In genomic region chr17:17848988-17849387, GRCm38 (mm10) we compare ENCODE assay signal across 27 mouse cellular contexts. TPM values are rescaled to one million over a fixed set of nuclear protein-coding genes. Genes with fewer than 3 reads are reported as not detected.
A peak's percentile ranks its signal among the peaks of the same experiment; 100 is the strongest.
DNase-seq lines count a peak whose midpoint lies in the region; ATAC-seq and TF ChIP-seq lines count a peak whose summit lies in the region.
"Had no signal": no experiment of that assay in that cellular context is flagged by ENCODE, and none has a peak within 500 bp of the region (broad histone marks: within the 10 kb centered on the region; RNA-seq: fewer than 3 reads in every experiment).

No protein-coding gene starts in this region.

- H3K9ac ChIP-seq in liver, embryonic 13.5 days, result no peak overlapping the region
- H3K9ac ChIP-seq in stomach, postnatal 0 days (ENCODE audit: low read length), result no peak overlapping the region
- H3K9ac ChIP-seq: heart, embryonic 12.5 days; hindbrain, embryonic 14.5 days had no signal

- ATAC-seq in G1E (ENCODE audit: extremely low read depth, insufficient number of reproducible peaks, low FRiP score, poor library complexity, severe bottlenecking), result peak; percentile 85
- peak; percentile 81 for ATAC-seq in liver, embryonic 13.5 days (ENCODE audit: low read depth)
- ATAC-seq in megakaryocyte progenitor cell, adult 5-6 weeks (replicated peaks; ENCODE audit: poor library complexity), result peak; percentile 81
- no peak for ATAC-seq in stomach, postnatal 0 days (ENCODE audit: low FRiP score, low TSS enrichment)
- ATAC-seq: CD4-positive, CD25-positive, alpha-beta regulatory T cell, adult 4 months had no signal

- TF ChIP-seq EP300 in stomach, postnatal 0 days (optimal IDR thresholded peaks at IDR 0.05), result no peak

- peaks cover 7% of the 10 kb centered on the region; the same call in 1 of the 2 replicates for H3K4me1 ChIP-seq in G1E (ENCODE audit: insufficient read depth, low read depth, low read length)
- H3K4me1 ChIP-seq in liver, embryonic 13.5 days (replicated peaks), result peaks cover 3% of the 10 kb centered on the region; the same call in 1 of the 2 replicates
- no peaks in the 10 kb centered on the region for H3K4me1 ChIP-seq in stomach, postnatal 0 days (replicated peaks; ENCODE audit: control insufficient read depth, insufficient read depth)

- H3K27ac ChIP-seq in liver, embryonic 13.5 days, result no peak overlapping the region
- no peak overlapping the region for H3K27ac ChIP-seq in stomach, postnatal 0 days (replicated peaks)
- H3K27ac ChIP-seq: embryonic facial prominence, embryonic 10.5 days; forebrain, embryonic 10.5 days; gastrocnemius, adult 2 months; hindbrain, embryonic 10.5 days; hindbrain, embryonic 14.5 days had no signal

- peaks cover 3% of the 10 kb centered on the region for H3K27me3 ChIP-seq in G1E (ENCODE audit: insufficient read depth, low read length)
- H3K27me3 ChIP-seq in liver, embryonic 13.5 days, result peaks cover 26% of the 10 kb centered on the region
- no peaks in the 10 kb centered on the region for H3K27me3 ChIP-seq in stomach, postnatal 0 days (ENCODE audit: control insufficient read depth, insufficient read depth, low read length)

- no peaks in the 10 kb centered on the region for H3K36me3 ChIP-seq in G1E (replicated peaks)
- no peaks in the 10 kb centered on the region for H3K36me3 ChIP-seq in liver, embryonic 13.5 days
- no peaks in the 10 kb centered on the region for H3K36me3 ChIP-seq in stomach, postnatal 0 days (ENCODE audit: control insufficient read depth, insufficient read depth, low read length)
- H3K36me3 ChIP-seq: embryonic facial prominence, embryonic 10.5 days had no signal

- DNase-seq in G1E (ENCODE audit: low spot score) (no peak), MEL-GATA-1-ER (ENCODE audit: extremely low read depth, low read depth) (peak; percentile 85)
- DNase-seq in liver, embryonic 13.5 days, result no peak
- DNase-seq in kidney, postnatal 4 days, result no peak
- no peak for DNase-seq in stomach, postnatal 0 days (ENCODE audit: low spot score)
- DNase-seq in urinary bladder, postnatal 14 days (ENCODE audit: low spot score), result no peak
- DNase-seq: adrenal gland, adult 2 months; adrenal gland, postnatal 36 days; B cell, adult 2 months; cerebellum, adult 11-12 months; cerebellum, adult 9-10 months; cerebellum, postnatal 36 days; gastrocnemius, adult 2 months; gastrocnemius, postnatal 25 days had no signal

- no peaks in the 10 kb centered on the region for H3K9me3 ChIP-seq in G1E (replicated peaks)
- H3K9me3 ChIP-seq in liver, embryonic 13.5 days (replicated peaks), result no peaks in the 10 kb centered on the region
- H3K9me3 ChIP-seq in stomach, postnatal 0 days (ENCODE audit: control insufficient read depth, low read length), result no peaks in the 10 kb centered on the region
- H3K9me3 ChIP-seq: embryonic facial prominence, embryonic 10.5 days; forebrain, embryonic 10.5 days; heart, embryonic 12.5 days; hindbrain, embryonic 10.5 days had no signal

- H3K4me2 ChIP-seq in liver, embryonic 13.5 days, result no peak overlapping the region
- no peak overlapping the region for H3K4me2 ChIP-seq in stomach, postnatal 0 days (replicated peaks; ENCODE audit: low read depth)

- no peak overlapping the region for H3K4me3 ChIP-seq in G1E (ENCODE audit: low read depth, low read length)
- H3K4me3 ChIP-seq in liver, embryonic 13.5 days (replicated peaks), result no peak overlapping the region
- no peak overlapping the region for H3K4me3 ChIP-seq in stomach, postnatal 0 days (ENCODE audit: low read depth, low read length)
- H3K4me3 ChIP-seq: embryonic facial prominence, embryonic 10.5 days; forebrain, embryonic 10.5 days; gastrocnemius, adult 2 months; heart, embryonic 12.5 days; hindbrain, embryonic 10.5 days had no signal

- 21% methylated on average over 2 of the region's 2 CpGs for WGBS in liver, embryonic 13.5 days (ENCODE audit: insufficient replicate concordance)
- 67% methylated on average over 2 of the region's 2 CpGs for WGBS in stomach, postnatal 0 days

- no peak for TF ChIP-seq CTCF in G1E (IDR thresholded peaks at IDR 0.05; ENCODE audit: low read depth, low read length)
- TF ChIP-seq CTCF in stomach, postnatal 0 days (IDR thresholded peaks at IDR 0.05; ENCODE audit: low read depth), result no peak

RNA-seq across cellular contexts. Expression of gene Has1, which starts 6.0 kb away (rescaled TPM):
- not detected in 2 replicates for total RNA-seq in G1E (2014; fragmentation: Nextera tagmentation)
- total RNA-seq in G1E (2017), result 0.33 TPM in 1 of 2 replicates, not detected in the other
- polyA plus RNA-seq in G1E (2012), result not detected in 2 replicates
- polyA plus RNA-seq in liver, embryonic 13.5 days (2015; fragmentation: Nextera tagmentation; extraction: Ambion mirVana), result 0.05 TPM in 2 replicates
- not detected in 2 replicates for total RNA-seq in megakaryocyte progenitor cell, adult 5-6 weeks (2015)
- total RNA-seq in megakaryocyte progenitor cell, adult 5-6 weeks (2017), result not detected in 2 replicates
- polyA plus RNA-seq in stomach, postnatal 0 days (2015; fragmentation: Nextera tagmentation; extraction: Ambion mirVana), result 0.78 and 0.98 TPM in 2 replicates
- total RNA-seq: granulocyte monocyte progenitor cell, adult 5-6 weeks had no signal
- polyA plus RNA-seq: CD4-positive, CD25-positive, alpha-beta regulatory T cell, adult 4 months had no signal

RNA-seq across cellular contexts. Expression of gene Spaca6, which starts 22.0 kb away (rescaled TPM):
- total RNA-seq in G1E (2014; fragmentation: Nextera tagmentation) (19.9 and 32.0 TPM in 2 replicates), G1E (2017) (2.4 and 4.5 TPM in 2 replicates)
- 5.5 and 6.4 TPM in 2 replicates for polyA plus RNA-seq in G1E (2012)
- 3.1 and 3.4 TPM in 2 replicates for polyA plus RNA-seq in liver, embryonic 13.5 days (2015; fragmentation: Nextera tagmentation; extraction: Ambion mirVana)
- 1.1 and 3.4 TPM in 2 replicates for total RNA-seq in megakaryocyte progenitor cell, adult 5-6 weeks (2015)
- 1.0 and 1.5 TPM in 2 replicates for total RNA-seq in megakaryocyte progenitor cell, adult 5-6 weeks (2017)
- 7.9 and 8.2 TPM in 2 replicates for polyA plus RNA-seq in stomach, postnatal 0 days (2015; fragmentation: Nextera tagmentation; extraction: Ambion mirVana)

RNA-seq across cellular contexts. Expression of gene Fpr1, which starts 34.8 kb away (rescaled TPM):
- total RNA-seq in G1E (2014; fragmentation: Nextera tagmentation), result not detected in 2 replicates
- 0.27 TPM in 1 of 2 replicates, not detected in the other for total RNA-seq in G1E (2017)
- polyA plus RNA-seq in G1E (2012), result not detected in 2 replicates
- 1.9 and 2.3 TPM in 2 replicates for polyA plus RNA-seq in liver, embryonic 13.5 days (2015; fragmentation: Nextera tagmentation; extraction: Ambion mirVana)
- 1.8 and 2.3 TPM in 2 replicates for total RNA-seq in megakaryocyte progenitor cell, adult 5-6 weeks (2015)
- 1.4 and 1.5 TPM in 2 replicates for total RNA-seq in megakaryocyte progenitor cell, adult 5-6 weeks (2017)
- 0.36 and 0.59 TPM in 2 replicates for polyA plus RNA-seq in stomach, postnatal 0 days (2015; fragmentation: Nextera tagmentation; extraction: Ambion mirVana)
- total RNA-seq: adrenal gland, adult 2 months; adrenal gland, postnatal 36 days; gastrocnemius, adult 2 months; gastrocnemius, postnatal 25 days; heart, adult 8-10 months had no signal
- polyA plus RNA-seq: adrenal gland, adult 2 months; CD4-positive, CD25-positive, alpha-beta regulatory T cell, adult 4 months; embryonic facial prominence, embryonic 10.5 days; forebrain, embryonic 10.5 days; forebrain, embryonic 14.5 days; heart, embryonic 12.5 days; hindbrain, embryonic 10.5 days; hindbrain, embryonic 14.5 days had no signal

RNA-seq across cellular contexts. Expression of gene Fpr2, which starts 38.6 kb away (rescaled TPM):
- total RNA-seq in G1E (2014; fragmentation: Nextera tagmentation), result not detected in 2 replicates
- 0.16 TPM in 1 of 2 replicates, not detected in the other for total RNA-seq in G1E (2017)
- polyA plus RNA-seq in G1E (2012), result not detected in 2 replicates
- polyA plus RNA-seq in liver, embryonic 13.5 days (2015; fragmentation: Nextera tagmentation; extraction: Ambion mirVana), result 0.36 and 0.95 TPM in 2 replicates
- total RNA-seq in megakaryocyte progenitor cell, adult 5-6 weeks (2015), result 12.1 and 17.4 TPM in 2 replicates
- 3.3 and 4.9 TPM in 2 replicates for total RNA-seq in megakaryocyte progenitor cell, adult 5-6 weeks (2017)
- polyA plus RNA-seq in stomach, postnatal 0 days (2015; fragmentation: Nextera tagmentation; extraction: Ambion mirVana), result 0.19 and 0.27 TPM in 2 replicates
- total RNA-seq: adrenal gland, postnatal 36 days; gastrocnemius, adult 2 months; gastrocnemius, postnatal 25 days; heart, postnatal 25 days had no signal
- polyA plus RNA-seq: adrenal gland, adult 2 months; embryonic facial prominence, embryonic 10.5 days; forebrain, embryonic 10.5 days; forebrain, embryonic 14.5 days; heart, embryonic 12.5 days; hindbrain, embryonic 10.5 days had no signal

RNA-seq across cellular contexts. Expression of gene Fpr3, which starts 38.7 kb away (rescaled TPM):
- total RNA-seq in G1E (2014; fragmentation: Nextera tagmentation) (not detected in 2 replicates), G1E (2017) (not detected in 2 replicates)
- polyA plus RNA-seq in G1E (2012), result not detected in 2 replicates
- not detected in 2 replicates for polyA plus RNA-seq in liver, embryonic 13.5 days (2015; fragmentation: Nextera tagmentation; extraction: Ambion mirVana)
- not detected in 2 replicates for total RNA-seq in megakaryocyte progenitor cell, adult 5-6 weeks (2015)
- not detected in 2 replicates for total RNA-seq in megakaryocyte progenitor cell, adult 5-6 weeks (2017)
- not detected in 2 replicates for polyA plus RNA-seq in stomach, postnatal 0 days (2015; fragmentation: Nextera tagmentation; extraction: Ambion mirVana)
- total RNA-seq: adrenal gland, adult 2 months; adrenal gland, postnatal 36 days; gastrocnemius, adult 2 months; gastrocnemius, postnatal 25 days; granulocyte monocyte progenitor cell, adult 5-6 weeks; heart, adult 8-10 months; heart, postnatal 25 days had no signal
- polyA plus RNA-seq: adrenal gland, adult 2 months; CD4-positive, CD25-positive, alpha-beta regulatory T cell, adult 4 months; embryonic facial prominence, embryonic 10.5 days; embryonic facial prominence, embryonic 14.5 days; forebrain, embryonic 10.5 days; forebrain, embryonic 14.5 days; heart, embryonic 12.5 days; heart, embryonic 16.5 days; hindbrain, embryonic 10.5 days; hindbrain, embryonic 14.5 days had no signal
